Mouse (Mus musculus): Measurements from ENCODE around the gene Ptprd. TPM values are rescaled to one million over a fixed set of nuclear protein-coding genes. Genes with fewer than 3 reads are reported as not detected.

The Ptprd gene
- polyA plus RNA-seq, 1 experiment from 2014 or later, result 31.2 TPM

GRCm38 (mm10) chr4:76179497-76179896, 2032.3 kb downstream of the Ptprd start:
- Histone ChIP-seq H3K9ac (no peak overlapping the region), H3K4me2 (no peak overlapping the region), H3K36me3 (no peaks in the 10 kb centered on the region), H3K4me3 (no peak overlapping the region), H3K27me3 (no peaks in the 10 kb centered on the region), H3K27ac (no peak overlapping the region), H3K4me1 (peaks cover 9% of the 10 kb centered on the region), H3K9me3 (no peaks in the 10 kb centered on the region)
- no peak for ATAC-seq (ENCODE audit: insufficient number of reproducible peaks, low FRiP score, low TSS enrichment, low read depth)
- 18% methylated on average over 8 of the region's 8 CpGs for WGBS

GRCm38 (mm10) chr4:76175086-76175485, 2036.7 kb downstream of the Ptprd start:
- no peak overlapping the region for H3K4me3 ChIP-seq
- peaks cover 7% of the 10 kb centered on the region for H3K4me1 ChIP-seq
- 65% methylated on average over 1 of the region's 1 CpGs for WGBS
- H3K36me3 ChIP-seq, result no peaks in the 10 kb centered on the region
- no peak overlapping the region for H3K9ac ChIP-seq
- no peaks in the 10 kb centered on the region for H3K9me3 ChIP-seq
- no peak overlapping the region for H3K4me2 ChIP-seq
- no peak for ATAC-seq (ENCODE audit: insufficient number of reproducible peaks, low FRiP score, low TSS enrichment, low read depth)
- H3K27me3 ChIP-seq, result no peaks in the 10 kb centered on the region
- no peak overlapping the region for H3K27ac ChIP-seq

GRCm38 (mm10) chr4:76155750-76156149, 2056.0 kb downstream of the Ptprd start:
- no peaks in the 10 kb centered on the region for H3K4me1 ChIP-seq
- no peak overlapping the region for H3K27ac ChIP-seq
- 84% methylated on average over 1 of the region's 1 CpGs for WGBS
- no peaks in the 10 kb centered on the region for H3K9me3 ChIP-seq
- H3K36me3 ChIP-seq, result no peaks in the 10 kb centered on the region
- H3K4me3 ChIP-seq, result no peak overlapping the region
- no peaks in the 10 kb centered on the region for H3K27me3 ChIP-seq
- H3K4me2 ChIP-seq, result no peak overlapping the region
- ATAC-seq (ENCODE audit: insufficient number of reproducible peaks, low FRiP score, low TSS enrichment, low read depth), result no peak
- H3K9ac ChIP-seq, result no peak overlapping the region

- Histone ChIP-seq H3K9me3 (no peaks in the 10 kb centered on the region), H3K4me1 (no peaks in the 10 kb centered on the region), H3K9ac (no peak overlapping the region), H3K4me3 (no peak overlapping the region), H3K27me3 (no peaks in the 10 kb centered on the region), H3K27ac (no peak overlapping the region), H3K36me3 (no peaks in the 10 kb centered on the region), H3K4me2 (no peak overlapping the region)
- WGBS, result 63% methylated on average over 2 of the region's 2 CpGs
- ATAC-seq (ENCODE audit: insufficient number of reproducible peaks, low FRiP score, low TSS enrichment, low read depth), result no peak
Observed at GRCm38 (mm10) chr4:76154190-76154589, 2057.6 kb downstream of the Ptprd start.

GRCm38 (mm10) chr4:76144925-76145324, 2066.8 kb downstream of the Ptprd start:
- no peaks in the 10 kb centered on the region for H3K4me1 ChIP-seq
- H3K4me2 ChIP-seq, result no peak overlapping the region
- no peaks in the 10 kb centered on the region for H3K36me3 ChIP-seq
- H3K4me3 ChIP-seq, result no peak overlapping the region
- 86% methylated on average over 4 of the region's 4 CpGs for WGBS
- H3K27me3 ChIP-seq, result no peaks in the 10 kb centered on the region
- H3K9me3 ChIP-seq, result no peaks in the 10 kb centered on the region
- no peak overlapping the region for H3K9ac ChIP-seq
- no peak overlapping the region for H3K27ac ChIP-seq
- no peak for ATAC-seq (ENCODE audit: insufficient number of reproducible peaks, low FRiP score, low TSS enrichment, low read depth)

GRCm38 (mm10) chr4:76144333-76144732, 2067.4 kb downstream of the Ptprd start:
- Histone ChIP-seq H3K27ac (no peak overlapping the region), H3K9ac (no peak overlapping the region), H3K4me3 (no peak overlapping the region), H3K27me3 (no peaks in the 10 kb centered on the region), H3K36me3 (no peaks in the 10 kb centered on the region), H3K4me2 (no peak overlapping the region), H3K9me3 (no peaks in the 10 kb centered on the region), H3K4me1 (no peaks in the 10 kb centered on the region)
- no peak for ATAC-seq (ENCODE audit: insufficient number of reproducible peaks, low FRiP score, low TSS enrichment, low read depth)
- 53% methylated on average over 2 of the region's 2 CpGs for WGBS

GRCm38 (mm10) chr4:76137901-76138300, 2073.9 kb downstream of the Ptprd start:
- 76% methylated on average over 3 of the region's 3 CpGs for WGBS
- Histone ChIP-seq H3K27me3 (no peaks in the 10 kb centered on the region), H3K4me3 (no peak overlapping the region), H3K9ac (no peak overlapping the region), H3K9me3 (no peaks in the 10 kb centered on the region), H3K36me3 (no peaks in the 10 kb centered on the region), H3K4me1 (no peaks in the 10 kb centered on the region), H3K4me2 (no peak overlapping the region), H3K27ac (no peak overlapping the region)
- ATAC-seq (ENCODE audit: insufficient number of reproducible peaks, low FRiP score, low TSS enrichment, low read depth), result no peak

GRCm38 (mm10) chr4:76136625-76137024, 2075.1 kb downstream of the Ptprd start:
- no peaks in the 10 kb centered on the region for H3K9me3 ChIP-seq
- no peak overlapping the region for H3K27ac ChIP-seq
- no peaks in the 10 kb centered on the region for H3K27me3 ChIP-seq
- no peak overlapping the region for H3K4me2 ChIP-seq
- no peak overlapping the region for H3K4me3 ChIP-seq
- H3K36me3 ChIP-seq, result no peaks in the 10 kb centered on the region
- H3K9ac ChIP-seq, result no peak overlapping the region
- H3K4me1 ChIP-seq, result no peaks in the 10 kb centered on the region
- no peak for ATAC-seq (ENCODE audit: insufficient number of reproducible peaks, low FRiP score, low TSS enrichment, low read depth)
- 76% methylated on average over 14 of the region's 14 CpGs for WGBS

GRCm38 (mm10) chr4:76091845-76092244, 2119.9 kb downstream of the Ptprd start:
- Histone ChIP-seq H3K36me3 (peaks cover 12% of the 10 kb centered on the region; the same call in 1 of the 2 replicates), H3K27me3 (no peaks in the 10 kb centered on the region), H3K4me1 (no peaks in the 10 kb centered on the region), H3K9me3 (no peaks in the 10 kb centered on the region), H3K4me3 (no peak overlapping the region), H3K27ac (no peak overlapping the region), H3K9ac (no peak overlapping the region), H3K4me2 (no peak overlapping the region)
- ATAC-seq (ENCODE audit: insufficient number of reproducible peaks, low FRiP score, low TSS enrichment, low read depth), result no peak
- 83% methylated on average over 4 of the region's 4 CpGs for WGBS

- ATAC-seq (ENCODE audit: insufficient number of reproducible peaks, low FRiP score, low TSS enrichment, low read depth), result no peak
- H3K36me3 ChIP-seq, result peaks cover 26% of the 10 kb centered on the region
Observed at GRCm38 (mm10) chr4:76089866-76090265, 2121.9 kb downstream of the Ptprd start.

GRCm38 (mm10) chr4:76076051-76076450, 2135.7 kb downstream of the Ptprd start:
- no peaks in the 10 kb centered on the region for H3K4me1 ChIP-seq
- 100% methylated on average over 1 of the region's 1 CpGs for WGBS
- H3K27ac ChIP-seq, result no peak overlapping the region
- H3K36me3 ChIP-seq, result peaks cover 6% of the 10 kb centered on the region; the same call in 1 of the 2 replicates
- no peak overlapping the region for H3K4me3 ChIP-seq
- no peak for ATAC-seq (ENCODE audit: insufficient number of reproducible peaks, low FRiP score, low TSS enrichment, low read depth)
- no peaks in the 10 kb centered on the region for H3K9me3 ChIP-seq
- H3K9ac ChIP-seq, result no peak overlapping the region
- no peaks in the 10 kb centered on the region for H3K27me3 ChIP-seq
- H3K4me2 ChIP-seq, result no peak overlapping the region

More at GRCm38 (mm10) chr4:76089866-76090265, 2121.9 kb downstream of the Ptprd start:
- Histone ChIP-seq H3K9ac (no peak overlapping the region), H3K9me3 (no peaks in the 10 kb centered on the region), H3K27me3 (no peaks in the 10 kb centered on the region), H3K27ac (no peak overlapping the region), H3K4me3 (no peak overlapping the region), H3K4me1 (no peaks in the 10 kb centered on the region), H3K4me2 (no peak overlapping the region)

GRCm38 (mm10) chr4:76073286-76073685, 2138.5 kb downstream of the Ptprd start:
- H3K36me3 ChIP-seq, result peaks cover 6% of the 10 kb centered on the region; the same call in 1 of the 2 replicates
- H3K9ac ChIP-seq, result no peak overlapping the region
- no peak overlapping the region for H3K4me2 ChIP-seq
- 83% methylated on average over 3 of the region's 3 CpGs for WGBS
- no peak for ATAC-seq (ENCODE audit: insufficient number of reproducible peaks, low FRiP score, low TSS enrichment, low read depth)
- H3K27ac ChIP-seq, result no peak overlapping the region
- no peak overlapping the region for H3K4me3 ChIP-seq
- no peaks in the 10 kb centered on the region for H3K27me3 ChIP-seq
- no peaks in the 10 kb centered on the region for H3K9me3 ChIP-seq
- no peaks in the 10 kb centered on the region for H3K4me1 ChIP-seq

- Histone ChIP-seq H3K27ac (no peak overlapping the region), H3K4me3 (no peak overlapping the region), H3K9me3 (no peaks in the 10 kb centered on the region), H3K9ac (no peak overlapping the region), H3K27me3 (no peaks in the 10 kb centered on the region), H3K4me2 (no peak overlapping the region), H3K4me1 (no peaks in the 10 kb centered on the region), H3K36me3 (peaks cover 6% of the 10 kb centered on the region; the same call in 1 of the 2 replicates)
- ATAC-seq (ENCODE audit: insufficient number of reproducible peaks, low FRiP score, low TSS enrichment, low read depth), result no peak
- WGBS, result 89% methylated on average over 6 of the region's 6 CpGs
Observed at GRCm38 (mm10) chr4:76071720-76072119, 2140.0 kb downstream of the Ptprd start.
